ENCODE assay signal across 29 mouse cellular contexts in genomic region chr8:79400671-79401070, GRCm38 (mm10).
"Had no signal": no experiment of that assay in that cellular context is flagged by ENCODE, and none has a peak within 500 bp of the region (broad histone marks: within the 10 kb centered on the region; RNA-seq: fewer than 3 reads in every experiment).

No protein-coding gene starts in this region.

- H3K4me2 ChIP-seq: limb, embryonic 12.5 days; limb, embryonic 13.5 days; limb, embryonic 15.5 days; liver, embryonic 11.5 days; liver, embryonic 12.5 days; liver, embryonic 13.5 days; liver, embryonic 15.5 days; lung, embryonic 14.5 days; lung, embryonic 15.5 days; midbrain, embryonic 12.5 days; midbrain, embryonic 15.5 days had no signal

- DNase-seq: left cerebral cortex, postnatal 4 days; liver; liver, embryonic 13.5 days; liver, postnatal 0 days; lung, adult 18-20 months; lung, adult 2 months; lung, embryonic 14.5 days; lung, postnatal 10 days; lung, postnatal 14 days; lung, postnatal 36 days; lung, postnatal 4 days; midbrain, embryonic 14.5 days had no signal

- H3K36me3 ChIP-seq: limb, embryonic 10.5 days; limb, embryonic 12.5 days; limb, embryonic 13.5 days; limb, embryonic 15.5 days; liver, embryonic 12.5 days; liver, embryonic 13.5 days; liver, embryonic 15.5 days; lung, embryonic 15.5 days; midbrain, embryonic 10.5 days; midbrain, embryonic 12.5 days; midbrain, embryonic 15.5 days had no signal

- H3K9ac ChIP-seq: limb, embryonic 12.5 days; limb, embryonic 13.5 days; limb, embryonic 15.5 days; liver, embryonic 12.5 days; liver, embryonic 13.5 days; liver, embryonic 14.5 days; liver, embryonic 15.5 days; liver, postnatal 0 days; lung, embryonic 14.5 days; lung, embryonic 15.5 days; midbrain, embryonic 12.5 days; midbrain, embryonic 15.5 days had no signal

- ATAC-seq: liver, embryonic 12.5 days; liver, postnatal 0 days; lung, postnatal 0 days; midbrain, embryonic 15.5 days; midbrain, embryonic 16.5 days had no signal

- H3K27ac ChIP-seq: left cerebral cortex, adult 2 months; limb, embryonic 10.5 days; limb, embryonic 12.5 days; limb, embryonic 13.5 days; limb, embryonic 15.5 days; liver, embryonic 12.5 days; liver, embryonic 13.5 days; liver, embryonic 14.5 days; liver, embryonic 15.5 days; lung, embryonic 15.5 days; macrophage; midbrain, embryonic 10.5 days; midbrain, embryonic 12.5 days; midbrain, embryonic 15.5 days had no signal

- H3K9me3 ChIP-seq: limb, embryonic 10.5 days; limb, embryonic 12.5 days; limb, embryonic 13.5 days; limb, embryonic 15.5 days; liver, embryonic 12.5 days; liver, embryonic 13.5 days; liver, embryonic 15.5 days; lung, embryonic 15.5 days; midbrain, embryonic 10.5 days; midbrain, embryonic 12.5 days; midbrain, embryonic 15.5 days had no signal

- H3K4me3 ChIP-seq: left cerebral cortex, adult 2 months; limb, embryonic 10.5 days; limb, embryonic 12.5 days; limb, embryonic 13.5 days; limb, embryonic 15.5 days; liver, embryonic 12.5 days; liver, embryonic 13.5 days; liver, embryonic 15.5 days; lung, embryonic 15.5 days; megakaryocyte, embryonic 14.5 days; midbrain, embryonic 10.5 days; midbrain, embryonic 12.5 days; midbrain, embryonic 15.5 days had no signal

- H3K4me1 ChIP-seq: liver, embryonic 15.5 days had no signal

- H3K27me3 ChIP-seq: limb, embryonic 12.5 days; limb, embryonic 13.5 days; limb, embryonic 15.5 days; lung, embryonic 15.5 days; midbrain, embryonic 12.5 days; midbrain, embryonic 15.5 days had no signal
